Mouse (Mus musculus) lung, postnatal 0 days (tissue): ENCODE measurements around the gene Golim4. TPM values are rescaled to one million over a fixed set of nuclear protein-coding genes. Genes with fewer than 3 reads are reported as not detected.

Experiments
- ATAC-seq: fragments of 200-750 bp; cut with Nextera tagmentation; 2 replicates; pipeline ENCODE4 v1.8.0; 2017; ENCODE audit warnings: moderate library complexity
- DNase-seq: peaks from one replicate; pipeline ENCODE4 v3.0.0-alpha.2; 2016; ENCODE audit warnings: low spot score
- H3K27ac ChIP-seq: fragments of 300-500 bp; sonication (generic); 2 replicates; pipeline ENCODE4 v1.5.1; 2014; ENCODE audit warnings: antibody characterized with exemption, mild to moderate bottlenecking, low read length, mixed read lengths
- H3K27me3 ChIP-seq: fragments of 300-500 bp; sonication (generic); replicated peaks from 2 replicates; pipeline ENCODE4 v1.6.1; 2014; ENCODE audit warnings: low read length, mixed read lengths; ENCODE audit not compliant: insufficient read depth
- H3K36me3 ChIP-seq: fragments of 300-500 bp; sonication (generic); 2 replicates; pipeline ENCODE4 v1.6.1; 2014; ENCODE audit warnings: low read length, mixed read lengths; ENCODE audit not compliant: insufficient read depth
- H3K4me1 ChIP-seq: fragments of 300-500 bp; sonication (generic); 2 replicates; pipeline ENCODE4 v1.6.1; 2014; ENCODE audit warnings: antibody characterized with exemption, low read depth, low read length, mixed read lengths; ENCODE audit not compliant: insufficient read depth
- H3K4me2 ChIP-seq: fragments of 300-500 bp; sonication (generic); replicated peaks from 2 replicates; pipeline ENCODE4 v1.6.1; 2014; ENCODE audit warnings: low read depth, mild to moderate bottlenecking, low read length, moderate library complexity, mixed read lengths
- H3K4me3 ChIP-seq: fragments of 300-500 bp; sonication (generic); 2 replicates; pipeline ENCODE4 v1.5.1; 2014; ENCODE audit warnings: low read depth, low read length
- H3K9ac ChIP-seq: fragments of 300-500 bp; sonication (generic); replicated peaks from 2 replicates; pipeline ENCODE4 v1.6.1; 2014; ENCODE audit warnings: low read depth, mild to moderate bottlenecking
- H3K9me3 ChIP-seq: fragments of 300-500 bp; sonication (generic); 2 replicates; pipeline ENCODE4 v1.6.1; 2016; ENCODE audit warnings: low read length, mixed read lengths
- CTCF ChIP-seq: IDR thresholded peaks from 2 replicates; pipeline ENCODE4 v1.5.1; 2016; ENCODE audit warnings: antibody characterized with exemption, mild to moderate bottlenecking
- EP300 ChIP-seq: IDR thresholded peaks from 2 replicates; pipeline ENCODE4 v1.6.1; 2016; ENCODE audit warnings: antibody characterized with exemption, mild to moderate bottlenecking, control low read depth
- WGBS: fragments of 180-500 bp; shearing (Covaris S2); extraction: QIAGEN DNeasy Blood & Tissue Kit; methylation state at CpG from one replicate; pipeline ENCODE4 v1.1.7; 2014; 5-methylcytosine and 5-hydroxymethylcytosine counted together
- polyA plus RNA-seq: library from polyadenylated mRNA; unstranded; fragments of >200 nt; fragmentation: Nextera tagmentation; extraction: Ambion mirVana; gene quantifications from 2 replicates; pipeline ENCODE4 v1.2.1, GENCODE M21; 2015

Golim4 gene
- polyA plus RNA-seq, 1 experiment from 2014 or later, result 31.0 TPM

- Histone ChIP-seq H3K36me3 (no peaks in the 10 kb centered on the region), H3K4me3 (no peak overlapping the region), H3K4me2 (no peak overlapping the region), H3K9ac (no peak overlapping the region), H3K27ac (no peak overlapping the region), H3K27me3 (no peaks in the 10 kb centered on the region), H3K9me3 (no peaks in the 10 kb centered on the region), H3K4me1 (peaks cover under 1% of the 10 kb centered on the region; the same call in 1 of the 2 replicates)
- ATAC-seq, result no peak
- TF ChIP-seq EP300 (no peak), CTCF (no peak)
- WGBS, result 40% methylated on average over 1 of the region's 1 CpGs
- no peak for DNase-seq
Measured at GRCm38 (mm10) chr3:75948003-75948402, 8.7 kb downstream of the Golim4 start.

DNA sequence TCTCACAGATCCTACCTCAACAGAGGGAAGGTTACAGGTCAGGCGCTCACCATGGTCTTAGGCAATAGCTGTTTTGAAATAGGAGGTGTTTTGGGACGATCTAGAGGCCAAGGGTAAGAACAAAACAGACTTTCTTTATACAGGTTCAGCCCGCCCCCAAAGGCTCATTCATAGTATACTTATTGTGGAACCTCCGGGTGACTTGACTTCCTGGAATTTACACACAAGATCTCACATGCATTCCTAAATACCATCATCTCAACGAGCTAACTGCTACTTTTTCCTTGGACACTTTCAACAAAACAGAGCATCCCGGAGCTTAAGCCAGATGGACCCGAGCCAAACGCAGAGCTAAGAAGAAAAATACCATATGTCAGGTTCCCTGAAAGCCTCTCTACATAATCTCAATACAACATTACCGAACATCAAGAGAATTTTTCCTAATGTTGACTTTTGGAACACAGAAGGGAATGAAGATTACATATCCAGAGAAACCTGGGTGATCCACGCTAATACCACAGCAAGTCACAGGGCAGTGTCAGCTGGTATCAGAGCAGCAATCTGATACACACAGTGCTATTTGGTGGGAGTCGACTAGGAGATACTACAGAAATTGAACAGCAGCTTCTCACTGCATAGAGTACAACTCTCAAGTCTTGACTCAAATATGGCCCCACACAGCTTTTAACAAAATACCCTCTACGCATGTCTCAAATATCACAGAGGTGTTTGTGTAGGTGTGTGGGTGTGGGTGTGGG, 14.3 kb downstream of the Golim4 start:
- Histone ChIP-seq H3K9me3 (no peaks in the 10 kb centered on the region), H3K36me3 (no peaks in the 10 kb centered on the region), H3K27me3 (no peaks in the 10 kb centered on the region), H3K4me1 (peaks cover 4% of the 10 kb centered on the region; the same call in 1 of the 2 replicates), H3K4me2 (no peak overlapping the region), H3K27ac (no peak overlapping the region), H3K9ac (no peak overlapping the region), H3K4me3 (no peak overlapping the region)
- DNase-seq (peak; percentile 51), ATAC-seq (peak; percentile 11; the same call in 1 of the 2 replicates)
- TF ChIP-seq EP300 (no peak), CTCF (no peak)
- WGBS, result 33% methylated on average over 12 of the region's 12 CpGs

DNA sequence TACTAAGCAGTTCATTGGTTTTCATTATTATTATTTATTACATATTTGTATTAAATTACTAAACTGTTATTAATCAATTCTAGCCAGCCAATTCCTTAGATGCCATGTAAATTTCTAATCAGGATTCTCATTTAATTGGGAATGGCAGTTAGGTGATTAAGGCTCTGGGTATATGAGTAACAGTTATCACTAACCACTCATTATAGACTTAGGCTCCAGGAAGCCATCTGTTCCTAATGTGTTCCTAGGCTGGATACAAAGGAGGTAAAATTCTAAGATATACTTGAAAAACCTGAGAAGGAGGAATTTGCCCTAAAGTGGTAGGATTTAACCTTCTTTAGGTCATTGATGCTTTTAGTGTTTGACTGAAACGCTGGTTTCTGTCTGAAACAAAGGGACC, 14.9 kb downstream of the Golim4 start:
- H3K36me3 ChIP-seq, result no peaks in the 10 kb centered on the region
- no peak for TF ChIP-seq CTCF
- TF ChIP-seq EP300, result no peak
- DNase-seq (no peak), ATAC-seq (no peak)
- peaks cover 4% of the 10 kb centered on the region; the same call in 1 of the 2 replicates for H3K4me1 ChIP-seq
- WGBS, result 35% methylated on average over 1 of the region's 1 CpGs
- no peak overlapping the region for H3K4me2 ChIP-seq
- H3K4me3 ChIP-seq, result no peak overlapping the region
- H3K27me3 ChIP-seq, result no peaks in the 10 kb centered on the region
- no peaks in the 10 kb centered on the region for H3K9me3 ChIP-seq
- no peak overlapping the region for H3K27ac ChIP-seq
- no peak overlapping the region for H3K9ac ChIP-seq

DNA sequence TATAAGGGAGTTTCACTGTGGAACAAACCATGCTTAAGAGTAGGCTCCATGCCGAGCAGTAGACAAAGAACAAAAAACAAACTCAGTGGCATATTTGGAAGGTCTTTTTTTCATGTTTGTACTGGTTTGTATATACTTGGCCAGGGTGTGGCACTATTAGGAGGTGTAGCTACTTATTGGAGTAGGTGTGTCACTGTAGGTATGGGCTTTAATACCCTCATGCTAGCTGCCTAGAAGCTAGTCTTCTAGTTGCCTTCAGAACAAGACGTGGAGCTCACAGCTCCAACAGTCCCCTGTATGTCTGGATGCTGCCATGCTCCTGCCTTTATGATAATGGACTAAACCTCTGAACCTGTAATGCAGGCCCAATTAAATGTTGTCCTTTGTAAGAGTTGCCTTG, 20.6 kb downstream of the Golim4 start:
- H3K27me3 ChIP-seq, result no peaks in the 10 kb centered on the region
- 0 out of 2 replicates have a peak, but pooled peaks cover 5% of the 10 kb centered on the region for H3K9me3 ChIP-seq
- WGBS, result 72% methylated on average over 2 of the region's 2 CpGs
- DNase-seq (no peak), ATAC-seq (no peak)
- H3K36me3 ChIP-seq, result no peaks in the 10 kb centered on the region; the same call in 1 of the 2 replicates
- TF ChIP-seq EP300 (no peak), CTCF (no peak)
- H3K4me3 ChIP-seq, result no peak overlapping the region
- H3K4me1 ChIP-seq, result no peaks in the 10 kb centered on the region
- no peak overlapping the region for H3K9ac ChIP-seq
- H3K27ac ChIP-seq, result no peak overlapping the region
- H3K4me2 ChIP-seq, result no peak overlapping the region

DNA sequence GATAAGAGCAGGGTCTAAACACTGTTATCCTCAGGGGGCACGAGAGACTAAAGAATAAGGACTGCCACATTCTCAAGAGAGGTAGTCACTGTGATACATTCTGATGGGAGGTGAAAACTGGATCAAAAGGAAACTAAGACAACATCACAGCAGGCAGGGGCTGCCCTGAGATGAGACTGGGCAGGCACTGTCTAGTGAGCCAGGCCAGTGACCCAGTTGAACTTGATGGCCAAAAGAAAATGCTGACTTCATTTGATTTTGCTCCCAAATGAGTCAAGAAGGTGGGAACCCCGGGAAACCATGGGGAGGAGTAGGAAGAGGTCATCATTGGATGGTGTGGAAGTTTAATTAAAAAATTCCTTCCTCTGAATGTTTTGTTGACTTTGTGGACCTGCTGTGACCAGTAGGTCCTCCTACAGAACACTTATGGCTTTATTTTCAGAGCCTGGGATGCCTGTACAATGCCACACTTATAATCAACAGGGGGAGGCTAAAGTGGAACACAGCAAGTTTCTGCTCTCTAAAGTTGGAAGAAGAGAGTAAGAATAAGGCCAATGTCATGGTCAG, 26.0 kb downstream of the Golim4 start:
- ATAC-seq, result no peak
- Histone ChIP-seq H3K4me2 (no peak overlapping the region), H3K27ac (no peak overlapping the region), H3K36me3 (no peaks in the 10 kb centered on the region; the same call in 1 of the 2 replicates), H3K4me1 (no peaks in the 10 kb centered on the region), H3K4me3 (no peak overlapping the region), H3K9me3 (0 out of 2 replicates have a peak, but pooled peaks cover 5% of the 10 kb centered on the region), H3K9ac (no peak overlapping the region), H3K27me3 (no peaks in the 10 kb centered on the region)
- TF ChIP-seq CTCF (no peak), EP300 (no peak)
- DNase-seq, result no peak
- WGBS, result 84% methylated on average over 2 of the region's 2 CpGs

DNA sequence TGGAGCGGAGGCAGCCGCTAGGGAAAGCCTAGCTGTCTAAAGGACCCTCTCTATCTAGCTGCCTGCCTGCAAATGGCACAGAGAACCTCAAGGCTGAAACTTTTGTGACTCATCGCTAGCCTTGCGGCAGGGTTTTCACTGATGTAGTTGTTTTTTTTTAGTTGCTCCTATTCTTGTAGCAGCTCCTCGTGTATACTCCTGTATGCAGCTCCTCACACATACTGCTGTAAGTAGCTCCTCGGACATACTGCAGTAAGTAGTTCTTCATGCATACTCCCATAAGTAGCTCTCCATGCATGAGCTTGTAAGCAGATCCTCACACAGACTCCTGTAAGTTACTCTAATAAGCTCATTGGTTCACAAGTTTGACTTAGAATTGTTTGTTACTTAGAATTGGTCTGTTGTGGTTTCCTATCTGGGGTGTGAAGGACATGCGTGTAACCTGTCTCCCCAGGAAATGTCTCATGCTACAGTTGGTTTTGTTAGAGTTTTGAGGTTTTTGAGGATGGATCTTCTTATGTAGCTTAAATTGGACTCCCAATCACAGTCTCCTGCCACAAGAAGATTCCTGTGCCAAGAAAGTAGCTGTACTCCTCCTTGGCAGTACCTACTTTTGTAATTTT, 26.7 kb downstream of the Golim4 start:
- ATAC-seq (no peak), DNase-seq (no peak)
- H3K27me3 ChIP-seq, result no peaks in the 10 kb centered on the region
- H3K36me3 ChIP-seq, result no peaks in the 10 kb centered on the region; the same call in 1 of the 2 replicates
- WGBS, result 85% methylated on average over 7 of the region's 7 CpGs
- H3K9ac ChIP-seq, result no peak overlapping the region
- no peak overlapping the region for H3K4me2 ChIP-seq
- no peak overlapping the region for H3K27ac ChIP-seq
- TF ChIP-seq EP300 (no peak), CTCF (no peak)
- no peak overlapping the region for H3K4me3 ChIP-seq
- no peaks in the 10 kb centered on the region for H3K4me1 ChIP-seq
- 0 out of 2 replicates have a peak, but pooled peaks cover 5% of the 10 kb centered on the region for H3K9me3 ChIP-seq
